Mouse (Mus musculus): Measurements from ENCODE around the gene Nectin3.
"Not testable (repeated sequence)": the region's sequence is repeated elsewhere in the genome, so short reads cannot be mapped to it uniquely, and the experiment has no call there.

Gene Nectin3

DNA sequence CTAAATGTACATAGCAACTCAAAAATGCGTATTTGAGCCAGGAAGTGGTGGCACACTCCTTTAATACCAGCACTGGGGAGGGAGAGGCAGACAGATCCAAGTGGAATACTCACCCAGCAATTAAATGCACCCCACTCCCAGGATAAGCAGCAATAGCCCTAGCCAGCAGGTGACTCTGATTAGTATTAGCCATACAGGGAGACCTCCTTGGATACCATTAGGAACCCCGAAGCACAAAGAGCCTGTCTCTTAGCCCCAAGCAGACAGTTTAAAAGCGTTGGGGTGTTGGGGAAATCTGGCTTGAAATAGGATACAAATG is 87.6 kb downstream of the Nectin3 start:
- no peak for DNase-seq

DNA sequence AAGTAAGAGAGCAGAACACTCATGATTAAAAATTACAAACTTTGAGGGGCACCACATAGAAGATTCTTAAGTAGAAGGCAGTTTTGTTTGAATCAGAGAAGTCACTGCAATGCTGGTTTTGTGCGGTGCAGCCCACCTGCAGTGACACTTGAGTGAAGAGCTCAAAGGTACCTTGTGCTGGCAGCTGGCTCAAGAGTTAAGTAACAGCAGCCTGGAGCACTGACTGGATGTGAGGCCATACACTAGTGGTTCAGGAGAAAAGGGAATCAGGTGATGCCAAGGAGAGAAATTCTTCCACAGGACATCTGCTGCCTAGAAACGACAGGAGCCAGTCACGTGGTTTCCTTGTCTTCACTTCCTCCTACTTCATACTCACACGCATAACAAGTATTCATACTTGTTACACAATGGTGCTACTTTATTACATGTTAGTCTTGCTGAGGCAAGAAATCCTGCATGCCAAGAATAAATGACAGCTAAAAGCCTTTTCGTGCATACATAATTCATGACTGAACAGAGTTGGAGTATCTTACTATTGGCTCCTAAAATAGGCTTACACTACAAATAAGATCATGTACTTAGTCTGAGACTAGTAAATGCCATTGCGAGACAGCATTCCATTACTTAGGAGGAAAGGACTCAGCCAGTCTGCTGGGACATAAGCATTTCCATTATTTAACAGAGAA is 88.1 kb downstream of the Nectin3 start:
- no peak for DNase-seq

DNA sequence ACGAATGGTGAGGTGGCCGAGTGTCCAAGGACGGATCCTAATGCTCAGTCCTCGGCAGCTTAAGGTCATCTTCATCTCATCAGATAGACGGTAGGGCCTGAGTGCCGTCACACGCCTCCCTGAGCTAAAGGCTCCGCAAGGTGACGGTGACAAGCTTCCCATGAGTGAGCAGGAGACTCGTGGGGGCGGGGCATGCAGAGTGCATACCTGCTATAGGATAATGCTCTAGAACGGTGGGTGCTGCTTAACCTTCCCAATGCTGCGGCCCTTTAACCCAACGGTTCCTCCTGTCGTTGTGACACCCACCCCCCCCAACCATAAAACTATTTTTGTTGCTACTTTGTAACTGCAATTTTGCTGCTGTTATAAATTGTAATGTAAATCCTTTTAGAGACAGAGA is 90.3 kb downstream of the Nectin3 start:
- no peak for DNase-seq

DNA sequence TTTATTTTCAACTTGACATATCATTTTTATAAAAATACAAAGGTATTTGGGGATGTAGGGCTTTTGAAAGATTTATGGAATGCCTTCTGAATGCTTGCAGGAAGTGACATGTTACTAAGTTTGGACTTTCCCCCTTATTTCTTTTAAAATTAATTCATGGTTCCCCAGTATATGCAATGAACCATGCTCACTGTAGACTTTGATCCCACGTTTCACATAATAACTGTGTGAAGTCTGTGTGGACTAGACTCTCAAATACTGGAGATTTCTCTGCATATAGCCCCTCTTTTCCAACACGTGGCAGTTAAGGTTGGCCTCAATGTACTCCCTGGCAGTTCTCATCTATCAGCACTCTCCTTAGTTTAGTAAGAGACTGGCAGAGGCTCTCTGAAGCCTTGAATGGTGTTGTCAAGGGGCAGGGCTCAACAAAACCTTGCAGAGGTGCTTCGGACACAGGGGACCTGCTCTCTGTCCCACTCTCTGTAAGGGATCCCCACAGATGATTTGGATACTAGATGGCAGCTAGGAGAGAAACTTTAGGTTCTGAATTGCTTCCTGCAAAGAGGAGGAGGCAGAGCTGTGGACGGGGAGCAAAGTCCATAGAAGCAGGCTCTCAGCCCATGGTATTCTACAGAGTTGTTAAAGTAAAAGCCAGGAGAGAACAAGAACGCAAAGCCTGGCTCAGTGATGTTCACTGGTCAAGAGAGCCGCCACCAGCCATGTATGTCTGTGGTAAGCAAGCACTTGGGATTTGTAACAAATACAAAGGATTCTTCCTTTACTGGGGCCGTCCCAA is 91.3 kb downstream of the Nectin3 start:
- no peak for DNase-seq

DNA sequence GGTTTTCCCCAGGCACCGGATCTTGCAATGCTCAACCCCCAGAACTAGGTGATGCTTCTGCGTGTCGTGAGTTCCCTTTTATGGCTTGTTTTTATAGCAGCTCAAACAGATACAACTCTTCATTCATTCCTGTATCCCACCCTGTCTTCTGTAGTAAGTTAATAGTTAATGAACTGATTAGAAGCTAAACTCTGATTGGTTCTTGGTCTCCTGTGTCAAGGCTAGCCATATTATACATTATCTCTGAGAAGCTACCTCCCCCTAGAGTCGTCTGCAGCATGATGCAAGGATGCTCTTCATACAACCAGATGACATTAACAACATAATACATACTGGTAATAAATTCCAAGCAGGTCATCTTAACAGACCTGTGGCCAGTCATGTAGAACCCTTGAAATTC is 100.4 kb downstream of the Nectin3 start:
- no peak for DNase-seq

DNA sequence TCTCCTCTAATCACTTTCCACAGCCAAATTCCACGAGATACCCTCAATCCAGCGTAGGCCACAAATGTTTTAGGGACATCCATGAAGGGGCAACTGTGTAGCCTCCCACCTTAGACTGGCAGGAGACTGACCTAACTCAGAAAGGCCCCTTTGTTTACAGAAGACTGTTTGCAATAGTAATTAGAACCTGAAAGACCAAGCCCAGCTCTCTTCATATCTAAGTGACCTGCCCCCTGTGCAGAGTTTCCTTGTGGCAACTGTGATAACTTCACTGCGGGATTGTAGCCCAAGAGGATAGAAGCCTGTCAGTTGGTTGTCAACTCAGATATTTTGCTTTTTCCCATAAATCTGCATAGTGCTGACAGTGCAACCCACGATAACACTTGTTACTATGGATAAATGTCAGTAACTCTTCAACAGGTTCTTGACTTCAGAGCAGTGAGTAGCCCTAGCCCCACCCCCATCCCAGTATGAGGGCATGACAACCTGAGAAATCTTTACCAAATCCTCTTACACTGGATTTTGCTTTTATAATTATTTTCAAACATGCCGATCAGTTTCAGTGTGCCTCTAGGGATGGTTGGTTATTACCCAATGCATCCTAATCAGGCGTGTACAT is 108.8 kb downstream of the Nectin3 start:
- DNase-seq: no peak

DNA sequence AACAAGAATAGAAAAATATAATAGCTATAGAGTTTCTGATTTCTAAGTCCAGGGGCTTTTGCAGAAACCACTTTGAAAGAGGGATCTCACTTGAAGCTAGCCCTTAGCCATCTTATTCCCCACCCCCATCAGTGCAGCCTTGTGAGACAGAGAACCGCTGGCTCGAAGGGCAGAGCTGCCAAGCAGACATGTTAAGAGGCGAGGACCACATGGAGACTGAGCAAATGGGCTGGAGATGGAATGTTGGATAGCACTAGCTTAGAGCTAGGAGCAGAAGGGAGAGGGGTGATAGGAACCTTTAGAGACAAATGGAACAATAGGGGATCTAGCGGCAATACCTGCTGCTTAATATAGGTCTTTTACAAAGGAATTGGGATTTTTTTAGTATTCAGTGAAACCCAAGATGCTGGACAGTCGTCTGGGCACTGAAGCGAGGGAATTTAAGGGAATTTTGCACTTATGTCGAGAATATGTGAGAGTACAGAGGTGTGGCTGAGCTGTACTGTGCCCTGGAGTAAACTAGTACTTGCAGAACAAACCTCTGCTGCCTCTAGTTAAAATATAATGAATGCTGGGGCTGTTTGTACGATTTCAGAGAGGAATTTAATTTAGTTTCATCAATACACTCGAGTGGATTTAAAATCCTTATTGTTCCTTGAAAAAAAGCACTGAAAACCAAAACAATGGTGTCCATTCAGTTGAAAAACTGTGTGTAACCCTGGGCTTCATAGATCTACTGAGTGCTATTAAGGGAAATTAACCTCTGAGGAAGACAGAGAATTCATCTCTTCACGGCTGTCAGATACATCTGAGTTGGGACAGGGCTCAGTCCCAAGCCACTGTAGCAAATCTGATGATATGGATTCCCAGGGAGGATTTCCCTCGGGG is 109.6 kb downstream of the Nectin3 start:
- DNase-seq: no peak

DNA sequence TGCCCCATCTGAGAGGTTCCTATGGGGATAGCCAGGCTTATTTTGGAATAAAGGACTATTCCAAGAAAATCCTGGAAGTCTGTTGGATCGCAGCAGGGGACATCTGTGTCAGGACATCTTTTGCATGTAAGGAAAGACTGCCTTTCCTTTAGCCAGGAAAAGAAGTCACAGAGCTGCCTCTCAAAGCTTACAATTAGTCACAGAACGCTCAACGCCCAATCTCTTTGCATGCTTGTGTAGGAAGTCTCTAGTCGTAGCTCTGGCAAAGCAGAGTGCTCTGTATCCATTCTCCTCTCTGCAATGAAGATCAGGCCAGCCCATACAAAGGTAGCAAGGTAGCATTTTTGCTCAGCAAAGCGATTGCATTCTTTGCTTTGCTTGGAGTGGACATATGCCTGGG is 114.0 kb downstream of the Nectin3 start:
- no peak for DNase-seq

DNA sequence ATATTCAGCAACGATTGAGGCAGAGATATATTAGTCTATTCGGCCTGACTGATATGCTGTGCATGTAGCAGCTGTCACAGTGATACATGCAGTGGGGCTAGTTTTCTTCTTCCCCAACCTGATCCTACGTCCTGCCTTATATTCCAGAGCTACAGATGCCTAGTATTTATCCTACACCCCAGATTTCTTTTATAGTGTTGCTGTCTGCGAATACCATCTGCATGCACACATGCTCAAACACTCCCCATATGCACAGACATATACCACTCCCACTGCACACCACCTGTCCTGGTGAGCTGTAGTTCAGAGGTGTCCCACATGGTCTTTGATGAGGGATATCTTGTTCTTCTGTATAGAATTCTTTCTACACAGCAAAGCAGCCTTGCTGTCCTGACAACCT is 115.0 kb downstream of the Nectin3 start:
- DNase-seq: no peak

DNA sequence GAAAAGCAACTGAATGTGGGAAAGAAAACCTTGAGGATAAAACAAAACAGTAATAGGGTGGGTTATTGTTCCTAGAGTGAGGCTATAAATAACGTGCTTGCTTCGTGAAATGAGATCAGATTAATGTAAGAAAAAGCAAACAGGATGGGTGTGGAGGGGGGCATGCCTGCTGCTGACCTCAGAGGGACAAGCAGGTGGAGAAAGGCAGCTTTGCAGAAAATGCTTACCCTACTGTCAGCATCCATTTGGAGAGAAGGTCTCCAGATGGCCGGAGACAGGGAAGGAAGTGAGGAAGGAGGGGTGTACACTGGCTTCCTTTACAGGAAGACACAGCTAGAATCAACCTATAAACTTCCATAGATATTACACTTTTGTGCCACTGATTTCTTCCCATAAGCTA is 121.8 kb downstream of the Nectin3 start:
- no peak for DNase-seq

DNA sequence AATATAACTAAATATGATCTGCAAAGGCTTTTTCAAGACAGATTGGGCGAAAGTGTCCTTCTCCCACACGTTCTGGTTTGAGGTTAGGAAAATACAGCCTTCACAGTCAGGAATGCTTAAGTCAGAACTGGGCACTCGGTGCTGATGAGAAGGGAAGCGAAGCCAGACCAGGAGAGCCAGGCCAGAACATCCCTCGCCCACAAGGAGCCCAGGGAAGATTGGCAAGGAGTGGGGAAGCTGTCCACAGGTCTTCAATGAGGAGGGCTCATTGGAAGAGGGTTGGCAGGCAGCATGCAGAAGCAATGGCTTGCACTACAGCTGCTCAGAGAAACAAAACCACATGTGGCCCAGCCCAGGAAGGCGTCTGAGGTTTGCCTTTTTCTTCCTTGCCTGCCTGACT is 136.3 kb downstream of the Nectin3 start:
- no peak for DNase-seq

DNA sequence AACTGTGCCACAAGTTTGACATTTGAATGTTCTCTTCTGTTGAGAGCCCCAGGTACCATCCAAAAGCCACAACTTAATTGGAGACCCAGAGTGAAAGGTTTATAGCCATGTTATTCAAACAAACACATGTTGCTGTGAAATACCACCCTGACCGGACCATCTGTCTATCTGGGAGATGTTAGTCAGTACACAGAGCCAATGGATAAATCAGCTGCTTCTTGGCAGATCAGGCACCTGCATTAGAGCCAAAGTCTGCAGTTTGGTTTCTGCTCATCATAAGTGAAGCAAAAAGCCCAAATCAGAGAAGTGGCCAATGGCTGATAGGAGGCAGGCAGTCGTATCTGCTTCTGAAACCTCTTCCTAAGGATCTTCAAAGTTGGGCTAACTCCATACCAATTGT is 140.7 kb downstream of the Nectin3 start:
- DNase-seq: not testable (repeated sequence)

DNA sequence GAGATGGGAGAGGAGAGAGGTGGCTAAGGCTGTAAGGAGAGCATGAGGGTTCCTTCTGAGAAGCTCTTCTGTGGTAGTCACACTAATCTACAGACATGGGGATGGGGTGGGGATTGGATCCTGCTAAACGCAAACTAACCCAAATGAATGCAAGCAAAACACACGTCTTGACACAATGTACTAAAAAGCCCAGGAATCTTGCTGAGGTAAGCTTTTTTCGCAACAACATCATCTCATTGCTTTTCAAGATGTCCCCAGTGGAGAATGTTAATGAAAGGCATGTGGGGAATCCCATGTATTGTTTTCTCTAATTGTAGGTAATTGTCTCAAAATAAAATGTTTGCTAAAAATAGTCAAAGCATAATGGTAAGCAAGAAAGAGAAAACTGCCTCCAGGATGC is 141.7 kb downstream of the Nectin3 start:
- DNase-seq: no peak
